Mouse (Mus musculus) ES-E14 (cell line): ENCODE data around the gene Serpine3.

Experiments
- CHD2 ChIP-seq: IDR thresholded peaks from 2 replicates; pipeline ENCODE4 v1.6.1; 2014; ENCODE audit warnings: mild to moderate bottlenecking, low read depth, low read length, inconsistent platforms
- HCFC1 ChIP-seq: IDR thresholded peaks from 2 replicates; pipeline ENCODE4 v1.6.1; 2012; ENCODE audit warnings: low read length, inconsistent platforms, borderline replicate concordance; ENCODE audit not compliant: insufficient read depth
- MAFK ChIP-seq: IDR thresholded peaks from 2 replicates; pipeline ENCODE4 v1.6.1; 2014; ENCODE audit warnings: mild to moderate bottlenecking, low read depth, low read length, inconsistent platforms; ENCODE audit not compliant: insufficient read depth
- ZC3H11A ChIP-seq: IDR thresholded peaks from 2 replicates; pipeline ENCODE4 v1.6.1; 2012; ENCODE audit warnings: low read depth, mild to moderate bottlenecking, inconsistent platforms, low read length, borderline replicate concordance
- ZNF384 ChIP-seq: IDR thresholded peaks from 2 replicates; pipeline ENCODE4 v1.6.1; 2012; ENCODE audit warnings: low read depth, low read length, inconsistent platforms

DNA sequence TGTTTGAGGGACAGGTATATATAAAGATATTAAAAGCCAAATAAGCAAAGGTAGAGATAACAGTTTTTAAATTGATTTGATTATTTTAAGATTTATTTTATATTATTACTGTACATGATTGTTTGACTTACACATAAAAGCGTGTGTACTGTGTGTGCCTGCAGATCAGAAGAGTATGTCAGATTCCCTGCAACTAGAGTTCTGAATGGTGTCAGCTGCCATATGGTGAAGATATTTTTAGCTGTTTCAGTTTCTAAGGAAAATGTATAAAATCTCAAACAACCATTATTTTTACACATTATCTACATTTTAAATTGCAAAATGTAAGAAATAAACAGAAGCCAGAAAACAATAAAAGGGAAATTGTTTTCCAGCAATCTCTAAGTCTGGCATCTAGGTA lies 58.2 kb downstream of the Serpine3 start:
- TF ChIP-seq HCFC1: no peak
- no peak for TF ChIP-seq ZC3H11A
- TF ChIP-seq ZNF384: no peak
- no peak for TF ChIP-seq MAFK
- TF ChIP-seq CHD2: no peak
